Mouse (Mus musculus) olfactory bulb, adult 2 months (tissue): ENCODE measurements around the gene Ptprq.

Experiments
- CTCF ChIP-seq: fragments of 200-500 bp; IDR thresholded peaks from 2 replicates; pipeline ENCODE4 v1.5.1; 2012; ENCODE audit warnings: low read depth, mild to moderate bottlenecking, low read length, moderate library complexity; ENCODE audit not compliant: insufficient read depth
- POLR2A ChIP-seq: fragments of 200-500 bp; IDR thresholded peaks from 2 replicates; pipeline ENCODE4 v1.6.1; 2012; ENCODE audit warnings: mild to moderate bottlenecking, low read depth, low read length, moderate library complexity; ENCODE audit not compliant: insufficient read depth

- TF ChIP-seq CTCF = no peak
- TF ChIP-seq POLR2A = no peak
These were observed 14.5 kb upstream of the Ptprq start for GRCm38 (mm10) chr10:107734327-107734726.
